Mouse (Mus musculus) hindlimb bud, embryonic 11.5 days (tissue): ENCODE measurements around the gene Tmem97.
A peak's percentile ranks its signal among the peaks of the same experiment; 100 is the strongest.

Source experiments
- DNase-seq: peaks from one replicate; pipeline ENCODE4 v3.0.0-alpha.2; 2012; ENCODE audit warnings: low read depth, low spot score; ENCODE audit errors: extremely low spot score

Tmem97 gene

GRCm38 (mm10) chr11:78513106-78513790 lies 37.3 kb downstream of the Tmem97 start:
- no peak for DNase-seq

DNA sequence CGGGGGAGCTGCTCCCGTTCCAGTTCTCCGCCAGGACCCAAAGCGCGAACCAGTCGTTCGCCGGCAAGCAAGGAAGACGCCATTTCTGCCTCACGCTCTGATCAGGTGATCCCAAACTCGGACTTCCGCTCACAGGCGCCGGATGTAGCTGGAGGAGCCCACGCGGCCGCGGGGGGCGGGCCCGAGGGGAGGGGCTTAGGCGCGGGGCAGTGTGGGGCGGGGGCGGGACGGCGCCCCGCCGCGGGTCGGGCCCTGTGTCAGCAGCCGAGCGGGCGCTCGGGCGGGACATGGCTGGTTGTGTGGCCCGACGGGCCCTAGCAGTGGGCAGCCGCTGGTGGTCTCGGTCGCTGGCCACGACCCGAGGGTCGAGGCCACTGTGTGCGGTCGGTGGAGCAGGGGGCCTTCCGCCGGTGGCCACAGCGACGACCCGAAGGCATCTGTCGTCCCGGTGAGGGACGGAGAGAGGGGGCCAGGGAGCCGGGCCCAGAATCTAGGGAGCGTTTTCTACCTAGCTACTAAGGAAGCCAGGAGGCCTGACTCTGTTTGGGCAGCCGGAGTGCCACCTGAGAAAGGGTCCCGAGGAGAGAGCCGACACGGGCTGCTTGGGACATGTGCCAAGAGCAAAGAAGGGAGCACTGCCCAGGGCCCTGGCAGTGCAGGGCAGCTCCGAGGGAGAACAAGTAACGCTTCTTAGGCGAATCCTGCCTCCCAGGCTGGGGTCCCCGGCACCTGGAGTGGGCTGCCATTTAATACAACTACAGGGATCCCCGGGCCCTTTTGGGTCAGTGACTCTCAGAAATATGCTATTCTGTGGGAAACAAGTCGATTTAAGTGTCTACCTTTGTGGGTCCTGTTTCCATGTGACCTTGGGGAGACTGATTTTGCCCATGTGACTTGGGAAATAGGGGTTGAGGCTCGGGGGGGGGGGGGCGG lies 38.3 kb downstream of the Tmem97 start, which contains the start of the genes Tmem199 and Poldip2:
Gene Tmem199 (minus strand): TSS at position 148 of the 933 bp plus-strand sequence.
Gene Poldip2 (plus strand): TSS at position 169 of the 933 bp plus-strand sequence.
- peak; percentile 62 for DNase-seq

GRCm38 (mm10) chr11:78509148-78509547 lies 41.4 kb downstream of the Tmem97 start:
- DNase-seq, result no peak

- DNase-seq, result no peak
Observed at GRCm38 (mm10) chr11:78505430-78505829, 45.1 kb downstream of the Tmem97 start.

- DNase-seq, result no peak
Observed at GRCm38 (mm10) chr11:78502909-78503650, 47.5 kb downstream of the Tmem97 start, which contains the start of gene Sebox. Gene Sebox, plus strand, starts transcription at chr11:78503447.

DNA sequence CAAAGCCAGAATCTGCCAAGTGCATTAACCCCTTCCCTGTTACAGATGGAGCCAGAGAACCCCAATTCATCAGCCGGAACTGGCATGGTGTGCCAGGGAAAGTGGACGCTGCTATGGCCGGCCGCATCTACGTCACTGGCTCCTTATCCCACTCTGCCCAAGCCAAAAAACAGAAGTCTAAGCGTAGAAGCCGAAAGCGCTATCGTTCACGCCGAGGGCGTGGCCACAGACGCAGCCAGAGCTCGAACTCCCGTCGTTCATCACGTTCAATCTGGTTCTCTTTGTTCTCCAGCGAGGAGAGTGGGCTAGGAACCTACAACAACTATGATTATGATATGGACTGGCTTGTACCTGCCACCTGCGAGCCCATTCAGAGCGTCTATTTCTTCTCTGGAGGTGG lies 49.0 kb downstream of the Tmem97 start:
- DNase-seq, result no peak

DNA sequence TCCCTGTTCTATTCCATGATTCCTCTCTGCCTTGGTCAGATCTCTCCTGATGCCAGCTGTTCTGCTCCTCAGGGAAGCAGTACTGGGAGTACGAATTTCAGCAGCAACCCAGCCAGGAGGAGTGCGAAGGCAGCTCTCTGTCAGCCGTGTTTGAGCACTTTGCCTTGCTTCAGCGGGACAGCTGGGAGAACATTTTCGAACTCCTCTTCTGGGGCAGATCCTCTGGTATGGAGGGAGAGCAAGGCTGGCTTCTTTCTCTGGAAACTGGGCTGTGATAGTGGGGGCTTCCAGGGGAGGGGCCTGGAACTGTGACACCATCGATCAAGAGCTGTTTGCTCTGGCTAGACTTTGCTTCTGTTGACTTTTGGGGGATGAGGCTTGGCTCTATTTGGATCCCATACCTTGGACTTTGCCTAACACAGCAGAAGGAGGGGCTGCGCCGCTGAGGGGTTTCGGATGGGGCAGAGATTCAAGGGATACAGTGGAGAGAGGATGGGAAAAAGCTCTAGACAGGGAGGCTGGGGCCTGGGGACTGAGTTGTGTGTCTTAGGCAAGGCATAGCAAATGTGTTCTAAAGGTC lies 49.9 kb downstream of the Tmem97 start:
- no peak for DNase-seq

DNA sequence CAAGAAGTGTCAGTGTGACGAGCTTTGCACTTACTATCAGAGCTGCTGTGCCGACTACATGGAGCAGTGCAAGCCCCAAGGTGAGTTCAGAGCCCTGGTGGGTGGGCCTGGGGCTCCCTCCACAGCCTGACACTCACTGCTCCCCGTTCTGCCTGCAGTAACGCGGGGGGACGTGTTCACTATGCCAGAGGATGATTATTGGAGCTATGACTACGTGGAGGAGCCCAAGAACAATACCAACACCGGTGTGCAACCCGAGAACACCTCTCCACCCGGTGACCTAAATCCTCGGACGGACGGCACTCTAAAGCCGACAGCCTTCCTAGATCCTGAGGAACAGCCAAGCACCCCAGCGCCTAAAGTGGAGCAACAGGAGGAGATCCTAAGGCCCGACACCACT lies 51.0 kb downstream of the Tmem97 start:
- DNase-seq, result no peak

DNA sequence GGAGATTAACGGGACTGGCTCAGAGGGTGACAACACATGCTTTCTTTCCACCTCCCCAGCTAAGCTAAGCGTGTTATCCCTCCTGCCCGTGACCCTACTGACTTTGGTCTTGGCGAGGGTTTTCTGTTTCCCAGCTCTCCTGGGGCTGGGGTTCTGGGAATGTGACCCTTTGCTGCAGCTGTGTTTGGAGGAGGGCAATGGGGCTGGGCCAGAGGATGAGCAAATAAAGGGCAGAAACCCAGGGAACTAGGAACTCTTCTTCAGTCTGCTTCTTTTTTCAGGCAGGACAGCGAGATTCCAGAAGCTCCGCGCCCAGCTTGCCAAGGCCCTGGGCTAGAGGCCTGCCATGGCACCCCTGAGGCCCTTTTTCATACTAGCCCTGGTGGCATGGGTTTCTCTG lies 51.6 kb downstream of the Tmem97 start, which contains the start of gene Vtn:
Gene Vtn (plus strand): TSS at position 88 of the 400 bp plus-strand sequence.
- DNase-seq, result no peak

- DNase-seq, result peak; percentile 91
Observed at GRCm38 (mm10) chr11:78497544-78498522, 52.7 kb downstream of the Tmem97 start, which contains the start of gene Sarm1. Gene Sarm1, minus strand, starts transcription at chr11:78497754.

- no peak for DNase-seq
Observed at GRCm38 (mm10) chr11:78497071-78497541, 53.5 kb downstream of the Tmem97 start.

- DNase-seq, result peak; percentile 44
Observed at GRCm38 (mm10) chr11:78495904-78496303, 54.7 kb downstream of the Tmem97 start.
